Mouse (Mus musculus) regulatory T cell (primary cell): ENCODE results near the gene Trim47.

Source experiments
- in situ Hi-C: fragments of 300-600 bp; cut with MboI, MseI; formaldehyde crosslinking; loops from one replicate; pipeline ENCODE4 v1.15.1; 2025; ENCODE audit warnings: high pct_unique_total_duplicates

Trim47 gene

DNA sequence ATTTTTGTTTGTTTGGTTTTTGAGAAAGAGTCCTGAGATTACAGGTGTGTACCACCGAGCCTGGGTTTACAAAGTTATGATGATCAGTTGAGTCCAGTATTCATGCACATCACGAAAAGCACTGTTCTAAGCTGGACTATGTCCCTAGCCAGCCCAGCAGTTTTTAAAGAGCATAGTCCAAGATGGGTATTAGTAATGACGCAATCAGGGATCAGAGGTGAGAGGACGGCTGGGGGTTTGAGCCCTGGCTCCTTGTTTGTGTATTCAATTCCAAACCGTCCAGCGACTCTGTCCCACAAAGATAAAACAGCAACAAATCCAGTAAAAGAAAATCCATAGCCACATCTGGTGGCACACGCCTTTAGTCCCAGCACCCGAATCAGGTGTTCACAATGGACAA lies 38.8 kb downstream of the Trim47 start:
- in situ Hi-C loops: no loop called here

DNA sequence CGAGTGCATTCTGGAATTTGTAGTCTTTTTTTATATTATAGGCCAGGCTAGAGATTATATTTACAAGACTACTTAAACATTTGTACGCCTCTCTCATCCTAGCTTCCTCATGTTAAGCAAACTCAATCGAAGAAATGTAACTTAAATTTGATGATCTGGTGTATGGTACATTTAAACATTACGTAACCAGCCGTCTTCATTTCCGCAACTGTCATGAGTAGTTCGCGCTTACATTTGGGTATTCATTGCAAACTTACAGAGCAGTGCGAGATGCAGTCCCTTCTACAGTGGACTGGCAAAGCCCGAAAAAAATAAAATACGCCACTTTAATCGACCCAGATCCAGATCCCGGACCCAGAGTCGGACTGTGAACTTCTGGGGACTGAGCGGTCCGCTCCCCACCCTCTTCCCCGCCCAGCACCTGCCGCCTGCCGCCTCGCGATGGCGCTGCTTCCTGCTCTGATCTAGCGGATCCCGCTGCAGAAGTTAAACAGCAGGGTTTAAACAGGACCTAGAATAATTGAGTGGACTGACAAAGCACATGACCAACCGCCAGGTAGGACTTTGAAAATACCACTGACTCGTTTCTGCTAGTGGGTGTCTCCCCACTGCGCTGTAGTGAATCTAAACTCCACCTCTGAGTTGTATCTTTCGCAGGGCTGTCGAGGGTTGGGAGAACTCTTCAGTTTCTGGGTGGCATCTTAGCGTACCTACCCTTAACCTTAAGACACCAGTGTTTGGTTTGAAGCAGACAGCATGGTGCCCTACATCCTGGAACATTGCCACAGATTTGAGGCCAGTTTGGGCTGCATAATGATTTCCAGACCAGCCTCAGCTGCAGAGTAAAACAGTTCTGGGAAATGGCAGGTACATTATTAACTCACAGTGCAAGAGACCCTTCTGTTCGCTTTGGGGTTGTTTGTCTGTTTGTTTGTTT lies 39.5 kb downstream of the Trim47 start:
- in situ Hi-C loops: no loop called here

DNA sequence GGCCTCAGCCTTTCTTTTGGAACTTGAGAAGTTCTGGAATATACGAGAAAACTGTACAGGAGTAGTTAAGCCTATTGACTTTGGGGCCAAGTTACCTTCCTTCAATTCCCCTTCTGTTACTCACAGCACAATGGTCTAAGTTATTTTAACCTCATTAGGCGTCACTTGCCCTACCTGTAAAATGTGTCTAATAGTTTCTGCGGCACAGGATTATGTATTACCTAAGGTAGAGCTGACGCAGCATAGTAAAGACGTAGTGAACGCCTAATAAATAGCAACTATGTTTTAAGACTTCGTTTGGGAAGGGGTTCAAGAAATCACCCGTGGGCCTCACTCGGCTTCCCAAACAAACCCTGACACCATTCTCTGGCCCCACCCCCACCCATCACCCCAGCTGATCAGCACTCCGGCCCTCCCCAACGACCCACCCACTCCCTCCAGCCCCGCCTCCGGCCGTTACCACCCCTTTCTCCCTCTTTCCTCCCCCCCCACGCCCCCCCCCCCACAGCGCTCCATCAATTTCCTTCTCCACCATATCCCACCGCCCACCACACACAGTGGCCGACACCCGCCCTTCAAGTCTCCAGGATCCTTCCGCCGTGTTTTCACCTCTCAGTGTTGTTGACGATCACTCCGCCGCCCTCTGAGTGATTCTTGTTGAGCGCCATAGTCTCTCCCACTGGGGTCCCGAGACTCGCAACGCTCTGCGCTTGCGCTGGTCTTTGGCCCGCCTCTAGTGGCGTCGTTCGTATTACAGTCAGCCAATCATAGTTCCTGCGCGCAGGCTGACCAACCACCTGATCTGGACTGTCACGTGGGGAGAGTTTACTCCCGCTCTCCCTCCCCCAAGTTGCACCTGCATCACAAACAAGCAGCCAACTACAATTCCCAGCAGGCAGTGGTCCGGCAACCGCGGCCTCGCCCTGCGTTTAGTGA lies 40.5 kb downstream of the Trim47 start, which contains the start of gene Wbp2:
Gene Wbp2, minus strand, starts transcription at position 738 of the 936 bp plus-strand sequence.
- in situ Hi-C loops: no loop called here

- in situ Hi-C loops: no loop called here
Observed at GRCm38 (mm10) chr11:116084166-116084565, 42.8 kb downstream of the Trim47 start.

- in situ Hi-C loops: no loop called here
Observed at GRCm38 (mm10) chr11:116083096-116083672, 43.8 kb downstream of the Trim47 start.

GRCm38 (mm10) chr11:116081081-116081480 lies 45.9 kb downstream of the Trim47 start:
- in situ Hi-C loops: no loop called here

- in situ Hi-C loops: no loop called here
Observed at GRCm38 (mm10) chr11:116079511-116079910, 47.5 kb downstream of the Trim47 start.

DNA sequence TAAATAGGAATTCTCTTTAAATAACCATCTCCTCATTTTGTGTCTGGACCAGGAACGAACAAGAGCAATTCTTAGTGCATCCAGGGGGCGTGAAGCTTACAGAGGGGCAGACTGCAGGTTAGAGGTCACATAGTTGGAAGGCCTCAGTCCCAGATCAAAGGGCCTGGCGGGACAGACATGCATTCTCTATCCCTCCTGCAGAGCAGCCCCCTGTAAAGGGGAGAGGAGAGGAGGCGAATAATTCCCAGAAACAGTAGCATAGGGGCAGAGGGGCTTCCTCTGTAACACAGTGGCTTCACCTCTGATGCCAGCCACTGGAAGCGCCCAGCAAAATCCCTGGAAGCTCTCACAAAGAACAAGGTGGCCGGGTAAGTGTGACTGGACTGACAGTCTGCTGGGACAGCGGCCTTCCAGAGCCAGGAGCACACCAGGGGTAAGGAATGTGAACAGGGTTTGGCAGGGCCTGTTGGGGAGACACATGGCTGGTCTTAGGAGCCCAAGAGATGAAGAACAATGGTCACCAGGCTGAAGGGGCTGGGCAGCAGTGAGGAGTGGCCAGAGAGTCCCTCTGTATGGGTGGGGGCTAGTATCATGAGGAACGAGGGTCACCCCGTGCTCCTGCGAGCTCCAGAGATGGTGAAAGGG lies 48.2 kb downstream of the Trim47 start:
- in situ Hi-C loops: no loop called here

DNA sequence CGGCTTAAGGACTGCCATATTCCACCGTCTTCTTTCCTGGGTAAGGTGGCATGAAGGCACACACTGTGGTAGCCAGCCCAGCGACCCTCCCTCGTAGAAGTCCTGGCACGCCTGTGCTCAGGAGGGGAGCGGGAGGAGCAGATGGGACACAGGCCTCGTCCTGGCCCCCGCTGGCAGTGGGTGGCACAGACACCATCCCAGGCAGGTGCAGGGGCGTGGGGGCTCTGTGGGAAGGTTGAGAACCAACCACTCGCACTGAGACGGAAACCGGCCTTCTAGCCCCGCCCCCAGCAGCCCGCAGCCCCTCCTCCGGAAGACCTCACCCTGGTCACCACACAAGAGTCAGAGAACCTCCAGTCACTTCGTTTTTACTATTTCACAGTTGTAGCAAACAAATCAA lies 48.8 kb downstream of the Trim47 start:
- in situ Hi-C loops: no loop called here

- in situ Hi-C loops: no loop called here
Observed at GRCm38 (mm10) chr11:116077446-116078204, 49.4 kb downstream of the Trim47 start, which contains the start of gene Unc13d. TSS of gene Unc13d (minus strand) at chr11:116077961.

DNA sequence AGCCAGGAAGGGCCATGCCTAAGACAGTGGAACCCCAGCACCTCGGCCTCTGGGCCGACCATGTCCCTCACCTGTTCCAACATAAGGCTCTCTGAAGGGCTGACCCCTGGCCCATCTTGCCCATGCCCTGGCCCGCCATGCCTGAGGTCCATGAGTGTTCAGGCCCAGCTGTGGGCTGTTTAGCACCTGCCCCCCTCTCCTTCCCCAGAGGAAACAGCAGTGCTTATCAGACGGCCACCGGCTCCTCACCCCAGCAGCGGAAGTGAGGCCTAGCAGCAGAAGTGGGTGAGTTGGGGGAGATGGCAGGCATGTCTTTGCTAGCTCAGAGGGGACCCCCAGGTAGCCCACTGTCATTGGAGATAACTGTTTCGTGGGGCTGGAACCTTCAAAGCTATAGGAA lies 50.2 kb downstream of the Trim47 start:
- in situ Hi-C loops: no loop called here

DNA sequence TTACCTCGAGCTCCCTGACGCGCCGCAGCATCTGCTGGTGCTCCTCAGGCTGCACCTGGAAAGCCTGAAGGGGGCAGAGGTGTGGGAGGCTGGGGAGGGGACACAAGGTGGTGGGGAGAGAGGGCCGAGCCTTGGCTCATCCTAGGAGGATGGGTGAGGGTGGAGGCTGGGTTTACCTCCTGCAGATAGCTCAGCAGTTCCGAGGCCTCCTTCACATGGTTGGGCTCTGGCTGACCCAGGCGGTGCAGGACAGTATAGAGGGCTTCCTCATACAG lies 50.8 kb downstream of the Trim47 start:
- in situ Hi-C loops: no loop called here

GRCm38 (mm10) chr11:116075539-116076265 lies 51.3 kb downstream of the Trim47 start:
- in situ Hi-C loops: no loop called here

- in situ Hi-C loops: no loop called here
Observed at GRCm38 (mm10) chr11:116074436-116074991, 52.5 kb downstream of the Trim47 start.

GRCm38 (mm10) chr11:116072608-116073007 lies 54.4 kb downstream of the Trim47 start:
- in situ Hi-C loops: no loop called here

DNA sequence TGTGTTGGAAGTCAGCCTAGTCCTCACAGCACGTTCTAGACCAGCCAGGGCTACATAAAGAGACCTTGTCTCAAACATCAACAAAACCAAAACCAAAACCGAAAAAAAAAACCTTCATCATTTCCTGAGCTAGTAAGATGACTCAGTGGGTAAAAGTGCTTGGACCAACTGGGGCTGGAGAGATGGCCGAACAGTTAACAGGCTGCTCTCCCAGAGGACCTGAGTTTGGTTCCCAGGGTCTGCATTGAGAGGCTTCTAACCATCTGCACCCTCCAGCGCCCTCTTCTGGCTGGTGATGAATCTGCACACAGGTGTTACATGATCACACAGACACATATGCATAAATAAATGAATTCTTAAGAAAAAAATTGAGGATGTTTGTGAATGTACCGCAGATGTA lies 55.5 kb downstream of the Trim47 start:
- in situ Hi-C loops: no loop called here

GRCm38 (mm10) chr11:116065345-116065744 lies 61.7 kb downstream of the Trim47 start:
- in situ Hi-C loops: no loop called here

GRCm38 (mm10) chr11:116064187-116064867 lies 62.7 kb downstream of the Trim47 start:
- in situ Hi-C loops: no loop called here

GRCm38 (mm10) chr11:116063562-116063961 lies 63.4 kb downstream of the Trim47 start:
- in situ Hi-C loops: no loop called here
